Mouse (Mus musculus) urinary bladder, adult 2 months (tissue): ENCODE results near the gene Anapc10. TPM values are rescaled to one million over a fixed set of nuclear protein-coding genes. Genes with fewer than 3 reads are reported as not detected.
"Not testable (repeated sequence)": the region's sequence is repeated elsewhere in the genome, so short reads cannot be mapped to it uniquely, and the experiment has no call there.

Experiments
- DNase-seq: peaks from one replicate; pipeline ENCODE4 v3.0.0; 2022; ENCODE audit warnings: low spot score
- polyA plus RNA-seq: library from polyadenylated mRNA; depleted of rRNA; stranded (reverse); fragments of >200 nt; gene quantifications from 2 replicates; pipeline ENCODE4 v1.2.3, GENCODE M21; 2012; rRNA removed

The Anapc10 gene
- polyA plus RNA-seq, result 9.2 and 10.3 TPM in 2 replicates

DNA sequence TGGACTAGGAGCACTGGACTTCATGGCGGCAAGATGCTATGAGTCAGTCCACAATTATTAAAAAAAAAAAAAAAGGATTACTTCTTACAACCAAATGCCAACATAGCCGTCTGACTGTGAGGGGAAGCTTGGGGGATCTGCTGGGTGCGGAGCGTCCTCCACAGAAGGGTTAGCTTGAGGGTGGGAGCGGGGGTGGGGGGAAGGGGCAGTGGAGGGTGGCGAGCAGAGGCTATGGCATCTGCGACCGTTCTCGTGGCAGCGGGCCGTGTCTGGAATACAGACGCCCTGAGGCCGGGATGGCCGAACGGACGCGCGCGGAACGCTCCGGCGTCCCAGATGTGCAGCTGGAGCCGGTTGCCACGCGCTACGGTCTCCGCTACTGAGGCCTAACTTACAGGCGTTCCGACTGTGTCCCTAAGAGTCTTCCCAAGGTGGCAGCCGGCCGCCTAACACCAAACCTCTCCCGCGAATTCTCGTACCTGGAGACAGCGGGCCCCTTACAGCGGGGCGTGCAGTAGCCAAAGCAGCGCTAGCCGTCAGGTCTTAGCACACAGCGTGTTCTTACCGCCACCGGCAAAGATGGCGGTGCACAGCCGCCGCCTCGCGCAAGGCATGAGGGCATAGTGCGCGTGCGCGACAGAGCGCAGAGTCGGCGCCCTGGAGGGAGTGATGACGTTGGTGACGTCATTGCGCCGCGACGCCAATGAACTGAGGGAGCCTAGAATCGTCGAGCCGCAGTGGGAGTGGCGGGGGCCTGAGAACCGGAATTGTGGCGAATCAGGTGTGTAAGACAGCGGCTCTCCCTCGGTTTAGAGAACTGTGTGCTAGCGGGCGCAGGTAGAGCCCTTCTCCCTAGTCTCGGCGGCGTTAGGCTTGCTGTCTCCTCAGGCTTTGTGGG, at the start of gene Anapc10, which contains the start of gene Abce1:
Gene Anapc10, plus strand, starts transcription at position 757 of the 898 bp plus-strand sequence.
Gene Abce1, minus strand, starts transcription at position 677 of the 898 bp plus-strand sequence.
- DNase-seq, result peak; percentile 96

DNA sequence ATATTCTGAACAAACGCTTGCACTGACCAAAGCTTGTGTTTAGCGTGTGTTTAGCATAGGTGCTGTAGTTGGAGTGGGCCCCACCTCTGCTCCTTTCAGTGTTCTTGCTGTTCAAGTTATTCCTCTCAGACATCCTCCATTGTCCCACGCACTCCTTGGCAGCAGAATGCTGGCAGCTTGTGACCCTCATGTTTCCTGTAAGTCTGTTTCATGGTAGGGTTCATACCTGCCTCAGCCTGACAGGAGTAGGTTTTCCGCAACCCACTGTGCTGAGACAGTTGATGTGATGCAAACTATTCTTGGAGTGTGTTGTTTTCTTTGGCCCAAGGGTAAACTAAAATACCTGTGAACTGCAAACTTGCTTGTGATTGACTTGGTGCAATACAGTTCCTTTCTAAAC, 35.2 kb upstream of the Anapc10 start:
- no peak for DNase-seq

DNA sequence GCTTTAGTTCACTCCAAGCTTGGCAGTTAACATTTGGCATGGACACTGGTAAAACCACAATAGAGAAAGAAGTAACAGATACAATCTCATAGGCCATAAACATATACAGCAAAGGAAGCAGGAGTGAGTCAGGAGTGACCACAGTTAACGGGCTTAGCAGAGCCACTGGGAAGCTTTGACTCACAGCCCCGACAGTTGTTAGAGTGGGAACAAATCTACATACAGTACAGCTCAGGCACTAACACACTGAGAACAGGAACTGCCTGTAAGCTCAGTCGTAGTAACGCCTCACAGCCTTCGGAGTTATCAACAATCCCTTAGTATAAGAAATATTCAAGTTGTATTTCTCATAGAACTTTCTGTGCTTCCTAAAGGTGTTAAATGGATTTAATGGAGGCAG, 32.6 kb upstream of the Anapc10 start:
- DNase-seq, result no peak

DNA sequence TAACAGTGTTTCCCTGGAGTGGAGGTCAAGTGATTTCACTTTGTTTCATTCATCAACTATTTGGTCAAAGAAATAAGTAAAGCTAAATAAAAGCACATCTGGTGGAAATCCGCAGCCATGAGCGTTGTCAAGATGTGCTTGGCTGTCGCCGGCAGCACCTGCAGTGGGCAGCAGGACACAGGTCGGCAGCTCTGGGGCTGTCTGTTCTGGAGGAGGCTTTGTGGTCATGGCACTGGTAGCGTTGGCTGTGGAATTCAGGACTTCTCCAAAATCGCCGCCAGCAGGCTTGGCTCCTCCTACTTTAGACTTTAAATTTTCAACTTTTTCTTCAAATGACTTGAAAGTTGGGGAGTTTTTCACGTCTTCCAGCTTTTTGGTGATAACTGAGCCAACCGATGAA, 31.5 kb upstream of the Anapc10 start:
- not testable (repeated sequence) for DNase-seq

DNA sequence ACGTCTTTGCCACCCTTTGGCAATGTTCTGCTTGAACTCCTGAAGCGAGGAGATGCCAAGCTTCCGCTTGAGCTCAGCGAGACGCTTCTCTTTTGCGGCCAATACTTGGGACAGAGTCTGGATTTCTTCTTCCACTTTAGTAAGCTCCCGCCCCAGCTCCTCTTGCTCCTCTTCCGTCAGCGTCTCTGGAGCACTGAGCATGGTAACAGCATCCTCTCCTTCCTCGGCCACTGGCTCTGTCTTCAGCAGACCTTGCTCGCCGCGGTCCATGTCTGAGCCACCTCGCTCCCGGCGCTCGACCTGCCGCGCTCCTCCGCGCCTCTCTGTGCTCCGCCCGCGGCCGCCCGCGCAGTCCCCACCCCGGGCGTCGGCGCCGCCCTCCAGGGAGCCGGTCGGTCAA, 31.1 kb upstream of the Anapc10 start:
- DNase-seq, result no peak

DNA sequence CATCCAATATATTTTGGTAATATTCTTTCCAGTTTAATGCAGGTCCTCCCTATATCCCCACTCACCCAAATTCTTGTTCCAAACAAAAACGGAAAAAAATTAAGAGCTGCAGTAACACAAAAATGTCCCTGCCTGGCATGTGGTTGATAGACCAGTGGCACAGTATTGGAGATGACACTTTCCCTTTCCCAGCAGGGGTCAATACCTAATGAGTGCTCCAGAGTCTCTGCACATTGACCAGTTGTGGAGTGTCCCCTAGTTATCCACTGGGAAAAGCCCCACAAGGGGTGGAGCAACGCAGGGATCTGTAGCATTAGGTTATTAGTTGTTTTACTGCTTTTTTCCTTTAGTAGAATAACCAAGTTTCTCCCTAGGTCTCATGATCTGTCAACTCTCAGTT, 30.7 kb upstream of the Anapc10 start:
- DNase-seq, result no peak

DNA sequence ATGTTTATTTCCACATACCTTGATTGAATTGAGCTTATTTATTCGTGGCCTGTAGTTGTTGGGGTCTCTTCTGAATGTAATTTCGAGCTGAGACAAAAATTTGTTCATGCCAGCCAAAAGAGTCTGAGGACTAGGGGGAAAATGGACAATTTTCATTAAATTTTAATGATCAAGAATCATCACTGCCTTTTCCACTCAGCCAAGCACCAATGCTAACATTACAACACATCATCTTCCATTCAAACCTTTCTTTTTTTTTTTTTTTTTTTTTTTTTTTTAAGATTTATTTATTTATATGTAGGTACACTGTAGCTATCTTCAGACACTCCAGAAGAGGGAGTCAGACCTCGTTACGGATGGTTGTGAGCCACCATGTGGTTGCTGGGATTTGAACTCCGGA, 25.7 kb upstream of the Anapc10 start:
- DNase-seq, result not testable (repeated sequence)

DNA sequence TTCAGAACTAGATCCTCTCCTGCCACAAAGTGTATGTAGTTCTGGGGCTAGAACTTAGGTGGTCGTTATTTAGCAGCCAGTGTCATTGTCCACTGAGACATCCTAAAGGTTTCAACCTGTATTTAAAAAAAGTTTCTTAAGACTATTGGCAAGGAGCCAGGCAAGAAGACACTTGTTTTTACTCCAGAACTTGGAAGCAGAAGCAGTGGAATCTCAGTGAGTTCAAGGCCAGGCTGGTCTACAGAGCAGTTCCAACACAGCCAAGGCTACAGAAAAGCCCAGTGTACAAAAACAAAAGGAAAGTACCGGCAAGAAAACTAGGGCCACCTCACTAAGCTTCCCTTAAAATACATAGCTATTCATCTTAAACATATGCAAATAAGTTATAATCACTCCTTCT, 19.1 kb upstream of the Anapc10 start:
- DNase-seq, result no peak

DNA sequence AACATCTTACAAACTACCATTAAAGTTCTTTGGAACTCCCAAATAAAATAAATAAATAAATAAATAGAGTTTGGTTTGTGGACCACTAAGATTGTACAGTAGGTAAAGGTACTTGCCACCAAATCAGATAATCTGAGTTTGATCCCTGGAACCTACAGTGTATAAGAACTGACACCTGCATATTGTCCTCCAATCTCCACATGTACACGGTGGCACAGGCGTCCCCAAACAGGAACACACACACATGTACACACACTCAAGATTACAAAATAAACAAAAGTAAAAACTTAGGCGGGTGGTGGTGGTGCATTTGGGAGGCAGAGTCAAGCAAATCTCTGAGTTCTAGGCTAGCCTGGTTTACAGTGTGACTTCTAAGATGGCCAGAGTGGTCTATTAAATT, 4.9 kb upstream of the Anapc10 start:
- DNase-seq, result no peak

DNA sequence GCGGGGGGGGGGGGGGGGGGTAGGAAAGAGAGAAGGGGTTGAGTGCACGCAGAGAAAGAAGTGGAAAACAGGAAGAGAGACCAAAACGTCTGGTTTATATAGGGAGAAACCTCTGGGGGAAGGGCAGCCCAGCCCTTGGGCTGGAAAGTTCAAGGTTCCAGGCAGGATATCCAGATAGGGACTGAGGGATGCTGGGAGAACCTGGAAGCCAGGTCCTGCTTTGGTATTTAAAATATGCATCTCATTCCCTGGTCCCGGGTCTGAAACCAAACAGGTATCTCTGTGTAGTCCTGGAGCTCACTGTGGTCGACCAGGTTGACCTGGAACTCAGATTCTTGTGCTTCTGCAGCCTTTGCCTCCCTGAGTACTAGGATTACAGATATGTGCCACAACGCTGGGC, 1.1 kb downstream of the Anapc10 start:
- DNase-seq, result no peak

DNA sequence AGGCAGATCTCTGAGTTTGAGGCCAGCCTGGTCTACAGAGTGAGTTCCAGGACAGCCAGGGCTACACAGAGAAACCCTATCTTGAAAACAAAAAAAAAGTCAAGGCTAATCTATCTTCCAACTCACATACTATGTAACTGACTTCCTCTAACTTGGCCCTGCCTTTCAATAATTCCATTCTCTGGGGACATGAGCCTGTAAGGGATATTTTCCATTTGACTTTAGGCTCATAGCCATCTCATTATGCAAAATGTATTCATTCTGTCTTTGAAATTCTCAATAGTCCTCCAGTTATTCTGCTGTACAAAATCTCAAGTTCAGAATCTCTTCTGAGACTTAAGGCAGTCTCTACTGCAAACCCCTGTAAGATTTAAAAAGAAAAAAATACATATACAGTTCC, 9.9 kb downstream of the Anapc10 start:
- no peak for DNase-seq

DNA sequence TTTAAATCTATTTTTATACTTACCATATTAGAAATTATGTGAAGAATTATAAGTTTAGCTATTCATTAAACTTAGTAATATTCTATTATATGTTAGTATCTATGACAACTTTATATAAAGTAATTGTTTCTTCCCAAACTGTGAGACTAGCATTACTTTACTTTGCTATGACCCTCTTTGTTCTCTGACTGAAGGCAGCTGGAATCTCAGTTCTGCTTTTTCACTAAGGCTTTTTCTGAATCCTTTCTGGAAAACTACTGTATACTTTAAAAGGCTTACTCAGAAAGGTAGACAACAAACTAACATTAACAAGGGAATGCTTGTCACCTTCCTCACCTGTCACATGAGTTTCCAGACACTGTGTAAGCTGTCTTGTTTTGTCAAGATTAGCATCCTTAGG, 11.7 kb downstream of the Anapc10 start:
- DNase-seq, result no peak

DNA sequence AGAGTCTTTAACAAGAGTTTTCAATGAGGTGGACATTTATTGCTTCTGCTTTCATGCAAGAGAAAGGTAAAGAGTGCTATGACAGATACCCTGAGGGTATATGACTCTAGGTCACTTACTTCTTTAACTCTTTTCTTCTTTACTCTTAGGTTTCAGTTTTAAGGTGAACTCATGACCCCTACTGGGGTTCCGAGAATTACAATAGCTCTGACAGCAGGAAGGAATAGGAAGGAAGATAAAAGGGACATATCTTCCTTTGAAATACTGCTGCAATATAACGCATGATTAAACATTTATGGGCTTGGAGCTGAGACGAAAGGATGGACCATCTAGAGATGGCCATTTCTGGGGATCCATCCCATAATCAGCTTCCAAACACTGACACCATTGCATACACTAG, 13.0 kb downstream of the Anapc10 start:
- no peak for DNase-seq

DNA sequence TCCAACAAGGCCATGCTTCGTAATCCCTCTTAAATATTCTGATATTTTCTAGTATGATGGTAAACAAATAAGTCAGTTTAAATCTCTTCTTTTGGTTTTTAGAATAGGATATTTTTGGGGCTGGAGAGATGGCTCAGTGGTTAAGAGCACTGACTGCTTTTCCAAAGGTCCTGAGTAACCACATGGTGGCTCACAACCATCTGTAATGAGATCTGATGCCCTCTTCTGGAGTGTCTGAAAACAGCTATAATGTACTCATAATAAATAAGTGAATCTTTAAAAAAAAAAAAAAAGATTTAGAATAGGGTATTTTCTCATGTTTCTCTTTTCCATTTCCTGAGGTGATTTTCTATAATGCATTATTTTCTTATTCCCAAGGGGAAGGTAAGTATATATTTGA, 16.3 kb downstream of the Anapc10 start:
- DNase-seq, result no peak

DNA sequence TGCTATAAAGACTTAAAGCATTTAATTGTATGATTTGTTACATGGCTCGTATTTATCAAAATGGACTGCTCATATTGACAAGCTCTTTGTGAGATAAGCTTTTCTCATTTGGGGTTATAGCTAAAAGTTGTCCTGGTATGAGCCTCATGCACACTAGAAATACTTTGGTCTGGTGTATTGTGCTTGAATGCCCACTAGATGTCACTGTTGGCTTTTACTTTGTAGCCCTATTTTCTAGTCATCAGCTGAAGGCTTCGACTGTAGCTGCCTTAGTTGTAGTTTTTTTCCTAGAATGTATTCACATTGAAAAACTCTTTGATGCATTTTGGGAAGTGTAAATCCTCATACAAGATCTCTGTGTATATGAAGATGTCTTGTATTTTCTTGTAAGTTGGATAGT, 22.7 kb downstream of the Anapc10 start:
- DNase-seq, result no peak

DNA sequence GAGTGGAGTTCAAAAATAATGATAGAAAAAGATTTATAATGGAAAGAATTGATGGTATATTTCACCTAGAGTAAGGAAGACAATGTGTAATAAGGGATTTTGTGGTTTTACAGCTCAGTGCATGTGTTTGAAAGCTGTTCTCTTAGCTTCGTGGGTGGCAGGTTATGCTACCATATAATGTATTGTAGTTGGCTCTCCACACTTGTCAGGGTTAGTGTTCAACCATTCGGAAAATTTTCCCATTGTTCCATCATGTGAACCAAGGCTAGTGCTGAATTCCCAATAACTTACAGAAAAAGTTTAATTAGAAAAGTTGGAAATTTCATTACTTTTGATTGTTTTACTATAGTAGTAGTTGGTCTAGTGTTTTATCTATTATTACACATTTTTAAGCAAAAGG, 36.6 kb downstream of the Anapc10 start:
- no peak for DNase-seq

DNA sequence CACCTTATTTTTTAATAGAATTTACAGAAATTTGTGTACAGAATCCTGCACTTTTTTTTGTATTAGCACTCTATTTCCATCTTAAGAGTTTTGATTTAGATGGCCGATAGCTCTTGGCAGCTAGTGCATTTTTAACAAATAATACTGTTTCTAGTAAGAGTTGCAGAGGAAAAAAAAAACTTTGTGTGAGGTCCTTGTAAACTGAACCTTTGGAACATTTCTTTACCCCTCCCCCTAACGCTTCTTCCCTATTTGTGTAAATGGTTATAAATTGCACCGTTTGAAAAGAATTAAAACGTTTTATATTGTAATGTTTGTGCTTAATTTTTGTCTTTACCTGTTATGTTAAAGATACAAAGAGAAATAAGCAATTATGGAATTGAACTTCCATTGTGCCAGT, 37.0 kb downstream of the Anapc10 start:
- no peak for DNase-seq

DNA sequence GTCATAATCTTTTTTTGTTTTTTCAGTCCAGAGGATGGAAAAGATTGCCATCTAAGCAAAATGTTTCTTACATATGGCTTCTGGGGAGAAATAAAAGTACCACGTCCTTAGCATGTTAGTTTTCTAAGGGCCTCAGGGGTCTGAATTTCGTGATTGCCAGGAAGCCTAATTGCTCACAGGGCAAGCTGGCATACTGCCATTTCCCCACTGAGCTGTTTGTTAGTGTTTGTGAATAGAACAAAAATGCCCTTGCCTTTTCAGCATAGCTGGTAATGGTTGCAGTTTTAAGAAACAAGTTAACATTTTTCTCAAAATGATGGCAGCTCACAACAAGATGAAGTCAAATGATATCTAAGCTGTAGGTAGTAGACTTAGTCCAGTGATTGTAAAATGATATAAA, 38.7 kb downstream of the Anapc10 start:
- DNase-seq, result no peak

DNA sequence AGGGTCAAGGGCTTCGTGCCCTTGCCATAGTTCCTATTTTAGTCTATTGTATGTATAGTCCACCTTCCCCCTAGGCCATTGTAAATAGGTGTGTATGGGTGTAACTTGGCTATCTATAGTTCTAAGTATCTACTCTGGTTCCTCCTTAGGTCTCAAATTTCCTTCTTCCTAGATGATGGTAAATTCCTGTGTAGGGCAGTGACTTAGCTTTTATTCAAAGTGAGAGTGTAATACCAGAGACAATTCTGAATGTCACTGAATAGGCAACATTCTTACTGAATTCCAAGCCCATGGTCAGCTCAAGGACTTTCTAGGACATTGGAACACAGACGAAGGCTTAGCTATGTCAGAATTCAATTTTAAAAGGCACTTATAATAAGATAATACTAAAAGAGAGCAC, 83.3 kb downstream of the Anapc10 start:
- not testable (repeated sequence) for DNase-seq

DNA sequence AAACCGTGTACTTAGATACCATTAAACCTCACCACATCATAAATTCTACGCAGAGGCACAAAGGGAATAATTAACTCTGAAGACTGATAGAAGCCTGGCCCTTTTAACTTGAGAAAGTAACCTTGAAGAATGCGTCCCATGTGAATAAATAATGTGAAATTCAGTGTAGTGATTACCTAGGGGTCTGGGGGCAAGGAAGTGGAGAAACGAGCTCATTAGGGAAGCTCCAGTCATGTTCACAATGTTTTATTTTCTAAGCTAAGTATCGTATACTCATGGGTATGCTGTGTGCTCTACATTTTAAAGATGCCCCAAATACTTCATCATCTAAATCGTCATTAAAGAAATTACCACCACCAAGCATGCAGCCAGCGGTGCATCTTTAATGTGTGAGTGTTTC, 85.1 kb downstream of the Anapc10 start:
- no peak for DNase-seq

DNA sequence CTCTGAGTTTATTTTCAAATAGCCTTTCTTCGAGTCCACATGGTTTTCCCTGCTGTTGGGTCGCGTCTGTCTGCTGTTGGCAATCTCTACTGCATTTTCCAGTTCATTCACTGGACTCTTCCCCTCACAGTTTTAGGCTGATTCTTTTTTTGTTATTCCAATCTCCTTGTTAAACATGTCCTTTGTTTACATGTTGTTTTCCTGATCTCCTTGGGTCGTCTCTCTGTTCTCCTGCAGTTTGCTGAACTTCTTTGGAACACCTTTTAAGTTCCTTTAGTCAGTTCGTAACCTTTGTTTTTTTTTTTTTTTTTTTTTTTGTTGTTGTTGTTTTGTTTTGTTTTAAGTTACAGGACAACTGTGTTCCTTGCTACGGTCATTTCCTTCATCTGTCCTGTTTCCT, 92.9 kb downstream of the Anapc10 start:
- DNase-seq, result no peak

DNA sequence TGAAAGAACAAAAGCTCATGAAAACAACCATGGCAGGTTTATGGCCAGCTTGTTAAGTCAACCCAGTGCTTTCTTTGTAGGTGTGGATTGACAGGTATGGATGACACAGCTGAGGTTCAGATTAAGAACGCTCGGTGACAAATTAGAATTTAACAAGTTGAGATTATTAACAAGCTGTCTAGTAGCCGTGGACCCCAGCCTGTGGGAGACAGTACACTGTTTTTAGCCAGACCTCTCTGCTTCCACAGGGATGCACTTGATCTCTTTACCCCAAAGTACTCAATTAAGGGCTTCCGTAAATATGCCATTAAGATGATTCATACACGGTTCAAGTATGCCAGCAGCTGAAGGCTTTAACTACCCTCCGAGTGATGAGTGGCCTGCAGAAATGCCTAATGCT, 95.4 kb downstream of the Anapc10 start:
- no peak for DNase-seq

DNA sequence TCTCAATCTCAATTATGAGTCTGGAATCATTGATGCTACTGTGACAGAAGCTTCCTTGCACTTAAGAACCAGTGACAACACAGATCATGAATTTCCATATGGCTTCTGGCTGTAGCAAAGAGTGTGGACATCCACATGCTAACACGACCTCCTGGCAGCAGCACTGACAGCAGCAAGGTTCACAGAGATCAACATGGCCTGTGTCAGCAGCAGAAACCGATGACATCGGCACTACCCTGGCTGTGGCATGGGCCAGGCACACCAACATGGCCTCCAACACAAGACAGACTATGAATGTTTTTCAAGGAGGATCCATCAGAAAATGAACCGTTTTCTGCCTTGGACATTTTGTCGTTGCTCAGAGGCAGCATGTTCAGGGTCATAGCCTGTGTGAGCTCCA, 114.9 kb downstream of the Anapc10 start:
- DNase-seq, result no peak
